Mouse (Mus musculus): ENCODE measurements at regions not wholly inside any gene's neighbourhood (a gene's known extent, or its start where the extent isn't known, plus 50 kb on each side); places are given as distances from the start of the nearest gene placed in this dataset.

DNA sequence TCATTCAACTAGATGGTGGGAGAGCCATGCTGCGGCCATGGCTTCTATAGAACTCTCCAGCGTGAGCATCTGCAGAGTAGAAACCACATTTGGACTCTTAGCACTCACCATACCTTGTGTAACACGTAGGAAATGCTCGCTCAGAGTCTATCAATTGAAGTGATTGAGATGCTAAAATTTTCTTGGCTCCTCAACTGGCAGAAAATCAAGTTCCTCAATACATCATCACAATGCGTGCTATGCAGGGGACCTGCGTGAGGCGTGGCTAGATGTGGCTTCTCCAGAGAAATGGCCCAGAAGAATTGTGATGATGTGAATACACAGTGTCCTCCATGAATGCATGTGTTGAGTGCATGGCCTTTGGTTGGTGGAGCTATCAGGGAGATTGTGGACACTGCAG, 174.9 kb upstream of the Sfrp2 start:
- TF ChIP-seq CTCF (IDR thresholded peaks at IDR 0.05; ENCODE audit: borderline replicate concordance, control insufficient read depth, extremely low read depth, insufficient read depth, low read length, poor library complexity) (no peak), POLR2A (IDR thresholded peaks at IDR 0.05; ENCODE audit: control insufficient read depth, extremely low read depth, insufficient read depth, low read length, poor library complexity) (no peak)
